Mouse (Mus musculus): ENCODE measurements around the gene Man1a2.

DNA sequence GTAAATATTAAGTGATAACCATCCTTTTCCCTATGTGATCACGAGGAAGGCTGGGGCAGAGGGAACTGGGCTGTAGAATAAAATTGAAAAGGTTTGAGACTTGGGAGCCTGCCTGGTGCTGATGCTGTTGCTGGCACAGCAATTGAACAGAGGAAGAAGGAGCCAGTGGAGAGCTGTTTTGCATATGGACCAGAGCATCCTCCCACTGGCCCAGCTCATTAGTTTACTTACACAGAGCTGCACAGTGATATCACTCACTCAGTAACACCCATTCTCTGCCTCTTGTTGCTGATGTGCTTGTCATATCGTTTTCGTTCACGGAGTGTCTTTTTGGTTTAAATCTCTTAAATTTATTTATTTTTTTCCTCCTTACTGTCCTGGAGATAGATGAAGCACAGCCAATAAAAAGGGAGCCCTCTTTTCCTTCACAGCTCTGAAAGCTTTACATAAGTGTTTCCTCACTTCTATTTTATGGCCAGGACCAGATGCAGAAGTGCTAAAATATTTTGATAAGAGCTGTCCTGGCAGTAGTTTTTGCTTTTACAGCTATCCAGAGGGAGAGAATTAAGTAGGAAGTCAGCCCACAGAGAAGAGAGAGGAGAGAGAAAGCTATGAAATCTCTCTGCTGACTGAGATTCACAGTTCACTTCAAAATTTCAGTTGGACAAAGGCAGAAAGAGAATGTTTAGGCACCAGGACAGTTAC, 42.9 kb upstream of the Man1a2 start:
- no peak for TF ChIP-seq CTCF (IDR thresholded peaks at IDR 0.05; ENCODE audit: low read depth)
- TF ChIP-seq EP300 (IDR thresholded peaks at IDR 0.05; ENCODE audit: low read depth), result no peak

All from heart, postnatal 0 days (tissue).